Comparison of ENCODE assay signal across 16 mouse cellular contexts in the genomic region with DNA sequence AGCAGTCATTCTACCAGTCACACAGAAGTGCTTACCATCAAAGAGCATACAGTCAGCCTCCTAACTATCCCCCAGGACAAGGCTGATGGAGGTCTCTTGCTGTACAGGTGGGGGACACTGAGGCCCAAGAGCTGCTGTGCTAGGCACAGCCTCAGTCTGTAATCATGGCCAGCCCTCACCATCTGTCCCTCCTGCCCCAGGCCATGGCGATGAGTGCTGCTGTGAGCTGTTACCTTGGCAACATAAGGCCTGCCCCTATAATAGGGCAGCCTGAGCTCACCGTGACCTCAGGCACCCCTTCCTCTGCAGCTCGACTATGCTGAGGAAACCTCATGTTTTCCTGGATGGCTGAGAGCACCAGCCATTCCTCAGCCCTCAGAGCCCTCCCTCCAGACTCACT. TPM values are rescaled to one million over a fixed set of nuclear protein-coding genes. Genes with fewer than 3 reads are reported as not detected.
DNase-seq lines count a peak whose midpoint lies in the region; ATAC-seq and TF ChIP-seq lines count a peak whose summit lies in the region.
"Had no signal": no experiment of that assay in that cellular context is flagged by ENCODE, and none has a peak within 500 bp of the region (broad histone marks: within the 10 kb centered on the region; RNA-seq: fewer than 3 reads in every experiment).

No protein-coding gene starts in this region.

- H3K4me3 ChIP-seq in midbrain, embryonic 10.5 days = no peak overlapping the region
- H3K4me3 ChIP-seq in midbrain, postnatal 0 days (ENCODE audit: low read depth, low read length) = no peak overlapping the region
- no peak overlapping the region for H3K4me3 ChIP-seq in forebrain, embryonic 14.5 days (ENCODE audit: low read depth, low read length)
- H3K4me3 ChIP-seq in midbrain, embryonic 13.5 days (replicated peaks) = no peak overlapping the region
- no peak overlapping the region for H3K4me3 ChIP-seq in lung, postnatal 0 days (ENCODE audit: low read depth, low read length)
- H3K4me3 ChIP-seq: heart, embryonic 15.5 days; liver, embryonic 13.5 days; megakaryocyte, embryonic 14.5 days had no signal

- H3K27ac ChIP-seq in midbrain, embryonic 10.5 days (replicated peaks) = peak overlapping the region; percentile 68
- H3K27ac ChIP-seq in midbrain, postnatal 0 days (ENCODE audit: low read depth, low read length) = no peak overlapping the region
- H3K27ac ChIP-seq in forebrain, embryonic 14.5 days (ENCODE audit: low read depth, low read length) = no peak overlapping the region
- no peak overlapping the region for H3K27ac ChIP-seq in midbrain, embryonic 13.5 days
- no peak overlapping the region for H3K27ac ChIP-seq in lung, postnatal 0 days (ENCODE audit: low read length)
- H3K27ac ChIP-seq: heart, embryonic 15.5 days; liver, embryonic 13.5 days had no signal

- H3K27me3 ChIP-seq in midbrain, embryonic 10.5 days (ENCODE audit: low read depth, poor library complexity, severe bottlenecking) = peaks cover 35% of the 10 kb centered on the region
- H3K27me3 ChIP-seq in midbrain, postnatal 0 days (ENCODE audit: insufficient read depth, low read length) = no peaks in the 10 kb centered on the region
- 0 out of 2 replicates have a peak, but pooled peaks cover 4% of the 10 kb centered on the region for H3K27me3 ChIP-seq in forebrain, embryonic 14.5 days (replicated peaks; ENCODE audit: control insufficient read depth, insufficient read depth, low read length)
- H3K27me3 ChIP-seq in midbrain, embryonic 13.5 days = peaks cover 14% of the 10 kb centered on the region
- no peaks in the 10 kb centered on the region; the same call in 1 of the 2 replicates for H3K27me3 ChIP-seq in lung, postnatal 0 days (replicated peaks; ENCODE audit: insufficient read depth, low read length)

- WGBS in midbrain, embryonic 10.5 days = 15% methylated on average over 3 of the region's 3 CpGs
- 15% methylated on average over 3 of the region's 3 CpGs for WGBS in midbrain, postnatal 0 days
- WGBS in forebrain, embryonic 14.5 days = 12% methylated on average over 3 of the region's 3 CpGs
- 11% methylated on average over 3 of the region's 3 CpGs for WGBS in midbrain, embryonic 13.5 days
- WGBS in lung, postnatal 0 days = 30% methylated on average over 3 of the region's 3 CpGs

- no peak overlapping the region for H3K4me2 ChIP-seq in midbrain, postnatal 0 days (ENCODE audit: low read depth, low read length, poor library complexity, severe bottlenecking)
- no peak overlapping the region for H3K4me2 ChIP-seq in forebrain, embryonic 14.5 days (ENCODE audit: low read length)
- no peak overlapping the region for H3K4me2 ChIP-seq in midbrain, embryonic 13.5 days (replicated peaks)
- no peak overlapping the region for H3K4me2 ChIP-seq in lung, postnatal 0 days (replicated peaks; ENCODE audit: low read depth, low read length)
- H3K4me2 ChIP-seq: liver, embryonic 13.5 days had no signal

- no peaks in the 10 kb centered on the region for H3K9me3 ChIP-seq in midbrain, embryonic 10.5 days (replicated peaks)
- no peaks in the 10 kb centered on the region for H3K9me3 ChIP-seq in midbrain, postnatal 0 days (ENCODE audit: low read length)
- no peaks in the 10 kb centered on the region for H3K9me3 ChIP-seq in forebrain, embryonic 14.5 days (replicated peaks; ENCODE audit: control insufficient read depth, low read length)
- H3K9me3 ChIP-seq in midbrain, embryonic 13.5 days = no peaks in the 10 kb centered on the region
- H3K9me3 ChIP-seq in lung, postnatal 0 days (ENCODE audit: low read length) = no peaks in the 10 kb centered on the region
- H3K9me3 ChIP-seq: heart, embryonic 15.5 days; liver, embryonic 13.5 days; megakaryocyte, embryonic 14.5 days had no signal

- peaks cover 4% of the 10 kb centered on the region; the same call in 1 of the 2 replicates for H3K36me3 ChIP-seq in midbrain, embryonic 10.5 days
- H3K36me3 ChIP-seq in midbrain, postnatal 0 days (ENCODE audit: insufficient read depth, low read length) = peaks cover 28% of the 10 kb centered on the region
- no peaks in the 10 kb centered on the region for H3K36me3 ChIP-seq in forebrain, embryonic 14.5 days (ENCODE audit: control insufficient read depth, insufficient read depth, low read length)
- H3K36me3 ChIP-seq in midbrain, embryonic 13.5 days = peaks cover 29% of the 10 kb centered on the region
- 0 out of 2 replicates have a peak, but pooled peaks cover 3% of the 10 kb centered on the region for H3K36me3 ChIP-seq in lung, postnatal 0 days (ENCODE audit: insufficient read depth, low read length)
- H3K36me3 ChIP-seq: heart, embryonic 15.5 days; liver, embryonic 13.5 days had no signal

- no peak for ATAC-seq in midbrain, postnatal 0 days (ENCODE audit: low FRiP score)
- 0 out of 2 replicates have a peak, but pooled peaks have one; percentile 40 for ATAC-seq in forebrain, embryonic 14.5 days
- peak; percentile 48 for ATAC-seq in midbrain, embryonic 13.5 days
- no peak for ATAC-seq in lung, postnatal 0 days

- DNase-seq in midbrain, embryonic 10.5 days (ENCODE audit: low spot score) = no peak
- no peak for DNase-seq in midbrain, postnatal 0 days (ENCODE audit: low spot score)
- peak; percentile 45 for DNase-seq in embryo, embryonic 11 days
- no peak for DNase-seq in forebrain, embryonic 14.5 days (ENCODE audit: low spot score)
- DNase-seq in adrenal gland, adult 2 months = no peak
- no peak for DNase-seq in lung, postnatal 0 days (ENCODE audit: low spot score)
- no peak for DNase-seq in left cerebral cortex, adult 18-20 months (ENCODE audit: low spot score in 2 of 2)
- DNase-seq: adrenal gland, postnatal 14 days; cerebellum, postnatal 14 days; kidney, adult 2 months; kidney, postnatal 4 days; liver, embryonic 13.5 days had no signal

- no peak for TF ChIP-seq CTCF in midbrain, postnatal 0 days (IDR thresholded peaks at IDR 0.05)
- TF ChIP-seq CTCF in lung, postnatal 0 days (IDR thresholded peaks at IDR 0.05) = no peak

- no peak for TF ChIP-seq EP300 in lung, postnatal 0 days (IDR thresholded peaks at IDR 0.05)

- H3K9ac ChIP-seq in midbrain, postnatal 0 days (replicated peaks; ENCODE audit: low read length, poor library complexity, severe bottlenecking) = no peak overlapping the region
- H3K9ac ChIP-seq in forebrain, embryonic 14.5 days (ENCODE audit: low read length) = no peak overlapping the region
- peak overlapping the region; percentile 19; the same call in 1 of the 2 replicates for H3K9ac ChIP-seq in midbrain, embryonic 13.5 days (replicated peaks)
- H3K9ac ChIP-seq in lung, postnatal 0 days (replicated peaks; ENCODE audit: low read depth) = no peak overlapping the region
- H3K9ac ChIP-seq: heart, embryonic 15.5 days; liver, embryonic 13.5 days had no signal

- H3K4me1 ChIP-seq in midbrain, embryonic 10.5 days = peaks cover 53% of the 10 kb centered on the region
- H3K4me1 ChIP-seq in midbrain, postnatal 0 days (ENCODE audit: insufficient read depth, low read length) = peaks cover 3% of the 10 kb centered on the region; the same call in 1 of the 2 replicates
- H3K4me1 ChIP-seq in forebrain, embryonic 14.5 days (ENCODE audit: control insufficient read depth, insufficient read depth, low read length) = no peaks in the 10 kb centered on the region
- peaks cover 41% of the 10 kb centered on the region for H3K4me1 ChIP-seq in midbrain, embryonic 13.5 days (replicated peaks)
- H3K4me1 ChIP-seq in lung, postnatal 0 days (ENCODE audit: insufficient read depth, low read depth, low read length) = peaks cover 4% of the 10 kb centered on the region; the same call in 1 of the 2 replicates

RNA-seq across cellular contexts. Expression of a gene that starts 7.0 kb away (rescaled TPM):
- 2.4 and 2.8 TPM in 2 replicates for polyA plus RNA-seq in midbrain, embryonic 10.5 days (2016; fragmentation: Nextera tagmentation; extraction: Ambion mirVana)
- total RNA-seq in midbrain, postnatal 0 days (2014; rRNA removed) = 88.4 and 94.6 TPM in 2 replicates
- 9.4 and 12.1 TPM in 2 replicates for polyA plus RNA-seq in midbrain, postnatal 0 days (2015; fragmentation: Nextera tagmentation; extraction: Ambion mirVana)
- polyA plus RNA-seq in forebrain, embryonic 14.5 days (2014; fragmentation: Nextera tagmentation; extraction: Ambion mirVana) = 5.3 and 7.5 TPM in 2 replicates
- polyA plus RNA-seq in midbrain, embryonic 13.5 days (2015; fragmentation: Nextera tagmentation; extraction: Ambion mirVana) = 9.4 and 10.5 TPM in 2 replicates
- 1 to 10 TPM; 3.5 to 6.1 TPM for total RNA-seq in adrenal gland, adult 2 months (2021)
- polyA plus RNA-seq in adrenal gland, adult 2 months (2012; rRNA removed) = 12.8 and 25.8 TPM in 2 replicates
- polyA plus RNA-seq in lung, postnatal 0 days (2015; fragmentation: Nextera tagmentation; extraction: Ambion mirVana) = 6.0 and 7.7 TPM in 2 replicates
- total RNA-seq in left cerebral cortex, adult 18-20 months (2021) = 10 to 100 TPM; 53.4 to 58.9 TPM

RNA-seq across cellular contexts. Expression of a gene that starts 19.4 kb away (rescaled TPM):
- 66.4 and 76.4 TPM in 2 replicates for polyA plus RNA-seq in midbrain, embryonic 10.5 days (2016; fragmentation: Nextera tagmentation; extraction: Ambion mirVana)
- total RNA-seq in midbrain, postnatal 0 days (2014; rRNA removed) = 23.6 and 25.8 TPM in 2 replicates
- polyA plus RNA-seq in midbrain, postnatal 0 days (2015; fragmentation: Nextera tagmentation; extraction: Ambion mirVana) = 41.8 and 48.0 TPM in 2 replicates
- 62.8 and 75.9 TPM in 2 replicates for polyA plus RNA-seq in forebrain, embryonic 14.5 days (2014; fragmentation: Nextera tagmentation; extraction: Ambion mirVana)
- polyA plus RNA-seq in midbrain, embryonic 13.5 days (2015; fragmentation: Nextera tagmentation; extraction: Ambion mirVana) = 53.7 and 61.9 TPM in 2 replicates
- total RNA-seq in adrenal gland, adult 2 months (2021) = 10 to 100 TPM; 24.6 to 34.4 TPM
- 35.4 and 45.9 TPM in 2 replicates for polyA plus RNA-seq in adrenal gland, adult 2 months (2012; rRNA removed)
- 101 TPM in 2 replicates for polyA plus RNA-seq in lung, postnatal 0 days (2015; fragmentation: Nextera tagmentation; extraction: Ambion mirVana)
- total RNA-seq in left cerebral cortex, adult 18-20 months (2021) = 10 to 100 TPM; 10.4 to 12.2 TPM

RNA-seq across cellular contexts. Expression of a gene that starts 53.7 kb away (rescaled TPM):
- polyA plus RNA-seq in midbrain, embryonic 10.5 days (2016; fragmentation: Nextera tagmentation; extraction: Ambion mirVana) = 20.5 and 22.7 TPM in 2 replicates
- total RNA-seq in midbrain, postnatal 0 days (2014; rRNA removed) = 79.0 and 81.6 TPM in 2 replicates
- 58.4 and 61.9 TPM in 2 replicates for polyA plus RNA-seq in midbrain, postnatal 0 days (2015; fragmentation: Nextera tagmentation; extraction: Ambion mirVana)
- 35.0 and 37.5 TPM in 2 replicates for polyA plus RNA-seq in forebrain, embryonic 14.5 days (2014; fragmentation: Nextera tagmentation; extraction: Ambion mirVana)
- 36.1 and 37.8 TPM in 2 replicates for polyA plus RNA-seq in midbrain, embryonic 13.5 days (2015; fragmentation: Nextera tagmentation; extraction: Ambion mirVana)
- total RNA-seq in adrenal gland, adult 2 months (2021) = 10 to 100 TPM; 14.6 to 24.7 TPM
- 165 and 232 TPM in 2 replicates for polyA plus RNA-seq in adrenal gland, adult 2 months (2012; rRNA removed)
- polyA plus RNA-seq in lung, postnatal 0 days (2015; fragmentation: Nextera tagmentation; extraction: Ambion mirVana) = 20.2 and 23.4 TPM in 2 replicates
- 10 to 100 TPM; 67.9 to 68.5 TPM for total RNA-seq in left cerebral cortex, adult 18-20 months (2021)

RNA-seq across cellular contexts. Expression of a gene that starts 54.5 kb away (rescaled TPM):
- not detected in 2 replicates for polyA plus RNA-seq in midbrain, embryonic 10.5 days (2016; fragmentation: Nextera tagmentation; extraction: Ambion mirVana)
- total RNA-seq in midbrain, postnatal 0 days (2014; rRNA removed) = 0.16 TPM in 1 of 2 replicates, not detected in the other
- 0.06 TPM in 2 replicates for polyA plus RNA-seq in midbrain, postnatal 0 days (2015; fragmentation: Nextera tagmentation; extraction: Ambion mirVana)
- polyA plus RNA-seq in forebrain, embryonic 14.5 days (2014; fragmentation: Nextera tagmentation; extraction: Ambion mirVana) = not detected in 2 replicates
- not detected in 2 replicates for polyA plus RNA-seq in midbrain, embryonic 13.5 days (2015; fragmentation: Nextera tagmentation; extraction: Ambion mirVana)
- under 1 TPM; 0.26 to 0.59 TPM for total RNA-seq in adrenal gland, adult 2 months (2021)
- 1.3 TPM in 2 replicates for polyA plus RNA-seq in adrenal gland, adult 2 months (2012; rRNA removed)
- polyA plus RNA-seq in lung, postnatal 0 days (2015; fragmentation: Nextera tagmentation; extraction: Ambion mirVana) = 0.25 and 0.40 TPM in 2 replicates
- total RNA-seq in left cerebral cortex, adult 18-20 months (2021) = under 1 TPM in 1 of 2 experiments, not detected in 1; 0.14 TPM
- polyA plus RNA-seq: limb, embryonic 11.5 days had no signal

Comparison
In these comparisons a context has a peak if more than half of its experiments do, and no peak if none do; other contexts are left out.
1. ATAC-seq: peak in forebrain, embryonic 14.5 days (single experiment) and midbrain, embryonic 13.5 days (single experiment); none in midbrain, postnatal 0 days (single experiment) and lung, postnatal 0 days (single experiment).